Mouse (Mus musculus): ENCODE data around the gene Capn9.
A peak's percentile ranks its signal among the peaks of the same experiment; 100 is the strongest.

GRCm38 (mm10) chr8:124617266-124617869 lies 41.5 kb downstream of the Capn9 start:
- TF ChIP-seq CTCF (IDR thresholded peaks at IDR 0.05; ENCODE audit: extremely low read depth, insufficient read depth, low read length) (peak; percentile 91), POLR2A (IDR thresholded peaks at IDR 0.05; ENCODE audit: extremely low read depth, insufficient read depth, low read length) (peak; percentile 30; the same call in 1 of the 2 replicates)
